Mouse (Mus musculus) heart, embryonic 10.5 days (tissue): ENCODE data around the gene Mfsd6l. TPM values are rescaled to one million over a fixed set of nuclear protein-coding genes. Genes with fewer than 3 reads are reported as not detected.

ENCODE experiments used
- DNase-seq: peaks from one replicate; pipeline ENCODE4 v3.0.0-alpha.2; 2017; ENCODE audit warnings: low spot score
- H3K27ac ChIP-seq: fragments of 300-500 bp; sonication (generic); 2 replicates; pipeline ENCODE4 v1.5.1; 2016; ENCODE audit warnings: mild to moderate bottlenecking
- H3K27me3 ChIP-seq: fragments of 300-500 bp; sonication (generic); 2 replicates; pipeline ENCODE4 v1.6.1; 2016; ENCODE audit warnings: mild to moderate bottlenecking; ENCODE audit not compliant: poor library complexity, insufficient read depth, severe bottlenecking
- H3K36me3 ChIP-seq: fragments of 300-500 bp; sonication (generic); 2 replicates; pipeline ENCODE4 v1.6.1; 2016; ENCODE audit warnings: mild to moderate bottlenecking, moderate library complexity
- H3K4me1 ChIP-seq: fragments of 300-500 bp; sonication (generic); 2 replicates; pipeline ENCODE4 v1.6.1; 2016; ENCODE audit warnings: mild to moderate bottlenecking
- H3K4me3 ChIP-seq: fragments of 300-500 bp; sonication (generic); 2 replicates; pipeline ENCODE4 v1.5.1; 2016; ENCODE audit warnings: mild to moderate bottlenecking, moderate library complexity
- H3K9me3 ChIP-seq: fragments of 300-500 bp; sonication (generic); 2 replicates; pipeline ENCODE4 v1.6.1; 2016; ENCODE audit warnings: mild to moderate bottlenecking, moderate library complexity
- WGBS: fragments of 180-500 bp; shearing (Covaris S2); methylation state at CpG from one replicate; pipeline ENCODE4 v1.1.7; 2016; 5-methylcytosine and 5-hydroxymethylcytosine counted together
- polyA plus RNA-seq: library from polyadenylated mRNA; unstranded; fragments of >200 nt; fragmentation: Nextera tagmentation; extraction: Ambion mirVana; gene quantifications from 2 replicates; pipeline ENCODE4 v1.2.1, GENCODE M21; 2016

Mfsd6l gene
- polyA plus RNA-seq, 1 experiment from 2014 or later: 0.16 TPM

DNA sequence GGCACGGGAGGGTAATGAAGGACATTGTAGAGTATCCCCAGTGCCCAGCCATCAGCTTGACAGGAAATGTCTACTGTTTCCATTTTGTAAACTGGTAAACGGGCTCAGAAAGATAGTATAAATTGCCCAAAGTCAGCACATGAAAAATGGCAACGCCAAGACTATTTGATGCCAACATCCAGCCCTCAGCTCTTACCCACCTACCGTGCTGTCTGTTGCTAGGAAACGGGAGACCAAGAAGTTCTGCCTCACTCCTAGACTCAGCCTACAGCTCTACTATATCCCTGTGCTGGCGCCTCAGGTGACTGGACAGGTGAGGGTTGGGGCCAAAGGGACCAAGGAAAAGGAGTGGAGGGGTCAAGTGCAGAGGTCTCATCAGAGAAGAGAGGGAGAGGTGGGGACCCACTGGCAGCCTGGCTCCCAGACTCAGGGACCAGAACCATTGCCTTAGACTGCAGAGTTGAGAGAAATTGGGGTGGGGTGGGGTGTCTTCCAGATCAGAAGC lies 22.0 kb upstream of the Mfsd6l start:
- 82% methylated on average over 6 of the region's 6 CpGs for WGBS
- Histone ChIP-seq H3K36me3 (no peaks in the 10 kb centered on the region), H3K27ac (no peak overlapping the region), H3K4me3 (no peak overlapping the region), H3K9me3 (no peaks in the 10 kb centered on the region), H3K27me3 (peaks cover 31% of the 10 kb centered on the region), H3K4me1 (peaks cover 7% of the 10 kb centered on the region; the same call in 1 of the 2 replicates)
- no peak for DNase-seq

DNA sequence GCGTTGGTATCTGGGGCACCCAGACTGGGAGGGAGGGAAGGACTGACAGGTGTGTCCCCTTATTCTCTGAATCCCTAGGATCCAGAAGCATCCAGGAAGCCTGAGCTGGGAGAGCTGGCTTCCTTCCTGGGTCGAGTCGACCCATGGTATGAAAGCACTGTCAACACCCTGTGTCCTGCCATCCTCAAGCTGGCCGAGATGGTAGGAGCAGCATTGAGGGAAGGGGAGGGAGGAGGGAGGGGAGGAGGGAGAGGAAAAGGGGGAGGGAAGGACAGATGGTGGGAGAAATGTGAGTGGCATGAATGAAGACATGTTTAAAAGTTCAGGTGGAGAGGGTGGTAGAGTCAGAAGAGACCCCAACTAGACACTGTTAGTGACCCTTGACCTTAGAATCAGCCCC lies 20.0 kb upstream of the Mfsd6l start:
- WGBS: 57% methylated on average over 4 of the region's 4 CpGs
- H3K4me1 ChIP-seq: peaks cover 7% of the 10 kb centered on the region; the same call in 1 of the 2 replicates
- no peak overlapping the region for H3K4me3 ChIP-seq
- no peaks in the 10 kb centered on the region for H3K36me3 ChIP-seq
- peaks cover 13% of the 10 kb centered on the region; the same call in 1 of the 2 replicates for H3K27me3 ChIP-seq
- H3K9me3 ChIP-seq: no peaks in the 10 kb centered on the region
- DNase-seq: no peak
- H3K27ac ChIP-seq: no peak overlapping the region

GRCm38 (mm10) chr11:68536465-68536864 lies 19.5 kb upstream of the Mfsd6l start:
- no peak for DNase-seq

GRCm38 (mm10) chr11:68539621-68540020 lies 16.4 kb upstream of the Mfsd6l start:
- no peak for DNase-seq
- Histone ChIP-seq H3K27ac (no peak overlapping the region), H3K4me1 (peaks cover 3% of the 10 kb centered on the region), H3K9me3 (no peaks in the 10 kb centered on the region), H3K36me3 (no peaks in the 10 kb centered on the region), H3K27me3 (peaks cover 12% of the 10 kb centered on the region; the same call in 1 of the 2 replicates), H3K4me3 (no peak overlapping the region)
- WGBS: 51% methylated on average over 5 of the region's 5 CpGs

More at GRCm38 (mm10) chr11:68536465-68536864, 19.5 kb upstream of the Mfsd6l start:
- Histone ChIP-seq H3K9me3 (no peaks in the 10 kb centered on the region), H3K27me3 (peaks cover 13% of the 10 kb centered on the region; the same call in 1 of the 2 replicates), H3K4me1 (0 out of 2 replicates have a peak, but pooled peaks cover 4% of the 10 kb centered on the region), H3K4me3 (no peak overlapping the region), H3K36me3 (no peaks in the 10 kb centered on the region), H3K27ac (no peak overlapping the region)
- 63% methylated on average over 4 of the region's 4 CpGs for WGBS

DNA sequence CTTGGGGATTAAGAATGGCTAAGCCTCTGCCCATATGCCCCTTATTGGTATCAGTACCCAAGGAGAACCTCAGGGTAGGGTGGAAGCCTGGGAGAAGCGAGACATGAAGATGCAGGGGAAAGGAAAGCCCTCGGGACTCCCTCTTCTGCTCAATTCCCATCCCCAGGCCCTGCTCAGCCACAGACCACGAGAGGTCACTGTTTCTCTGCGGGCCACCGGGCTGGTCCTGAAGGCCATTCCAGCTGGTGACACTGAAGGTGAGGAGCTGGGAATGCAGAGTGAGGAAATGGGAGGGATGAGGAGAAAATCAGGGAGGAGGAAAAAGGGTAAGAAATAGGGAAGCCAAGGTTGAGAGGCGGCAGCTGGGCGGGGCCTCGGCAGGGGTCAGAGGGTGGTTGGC lies 11.4 kb upstream of the Mfsd6l start:
- Histone ChIP-seq H3K27ac (peak overlapping the region; percentile 42; the same call in 1 of the 2 replicates), H3K4me3 (0 out of 2 replicates have a peak overlapping the region, but pooled peaks have one; percentile 4), H3K9me3 (no peaks in the 10 kb centered on the region), H3K27me3 (peaks cover 12% of the 10 kb centered on the region; the same call in 1 of the 2 replicates), H3K36me3 (no peaks in the 10 kb centered on the region), H3K4me1 (peaks cover 21% of the 10 kb centered on the region)
- WGBS: 8% methylated on average over 8 of the region's 8 CpGs
- no peak for DNase-seq

DNA sequence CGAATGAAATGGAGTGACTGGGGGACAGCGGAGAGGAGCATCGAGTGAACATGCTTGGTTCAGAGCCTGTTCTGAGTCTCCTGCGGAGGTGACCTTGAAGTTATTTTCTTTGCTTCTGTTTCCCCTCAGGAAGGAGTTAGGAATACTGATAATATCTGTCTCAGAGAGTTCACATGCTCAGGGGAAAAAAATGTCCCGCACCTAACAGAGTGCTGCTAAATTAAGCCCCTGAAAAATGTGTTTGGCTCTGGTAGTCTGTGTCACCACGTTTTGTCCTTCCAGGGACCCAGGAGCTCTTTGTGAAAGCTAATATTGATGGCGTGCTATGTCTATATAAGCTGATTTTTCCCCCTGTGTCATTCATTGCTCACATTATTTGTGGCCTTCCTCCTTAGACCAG lies 10.8 kb upstream of the Mfsd6l start:
- DNase-seq: no peak
- Histone ChIP-seq H3K4me1 (peaks cover 22% of the 10 kb centered on the region), H3K27me3 (peaks cover 12% of the 10 kb centered on the region; the same call in 1 of the 2 replicates), H3K9me3 (no peaks in the 10 kb centered on the region), H3K36me3 (no peaks in the 10 kb centered on the region), H3K27ac (peak overlapping the region; percentile 42; the same call in 1 of the 2 replicates), H3K4me3 (no peak overlapping the region)
- WGBS: 39% methylated on average over 7 of the region's 7 CpGs

- peaks cover 27% of the 10 kb centered on the region for H3K4me1 ChIP-seq
- H3K27me3 ChIP-seq: peaks cover 12% of the 10 kb centered on the region; the same call in 1 of the 2 replicates
- peak overlapping the region; percentile 39; the same call in 1 of the 2 replicates for H3K27ac ChIP-seq
- H3K4me3 ChIP-seq: no peak overlapping the region
- DNase-seq: no peak
- WGBS: 66% methylated on average over 8 of the region's 8 CpGs
- H3K36me3 ChIP-seq: no peaks in the 10 kb centered on the region
- H3K9me3 ChIP-seq: no peaks in the 10 kb centered on the region
Observed at GRCm38 (mm10) chr11:68545682-68546222, 10.2 kb upstream of the Mfsd6l start.

DNA sequence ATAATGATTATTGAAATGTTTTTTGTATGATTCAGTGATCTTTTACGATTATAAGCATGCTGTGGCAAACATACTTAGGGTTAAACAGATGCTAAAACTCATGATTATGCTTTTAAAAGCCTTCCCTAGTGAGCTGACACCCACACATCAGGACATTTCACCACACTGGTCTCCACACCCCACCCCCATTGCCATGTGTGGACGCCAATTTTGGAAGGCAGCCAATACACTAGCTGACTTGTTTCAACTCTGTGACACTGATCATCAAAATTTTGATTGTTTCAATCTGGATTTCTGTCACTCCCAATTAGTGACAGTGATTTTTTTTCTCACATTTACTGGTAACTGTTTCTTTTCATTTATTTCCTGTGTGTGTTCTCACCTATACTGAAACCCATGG lies 8.5 kb upstream of the Mfsd6l start:
- H3K27ac ChIP-seq: no peak overlapping the region
- H3K27me3 ChIP-seq: peaks cover 20% of the 10 kb centered on the region; the same call in 1 of the 2 replicates
- no peak overlapping the region for H3K4me3 ChIP-seq
- no peaks in the 10 kb centered on the region for H3K36me3 ChIP-seq
- H3K9me3 ChIP-seq: no peaks in the 10 kb centered on the region
- DNase-seq: no peak
- 63% methylated on average over 2 of the region's 2 CpGs for WGBS
- peaks cover 27% of the 10 kb centered on the region for H3K4me1 ChIP-seq

- H3K36me3 ChIP-seq: no peaks in the 10 kb centered on the region
- no peak overlapping the region for H3K4me3 ChIP-seq
- peaks cover 24% of the 10 kb centered on the region for H3K4me1 ChIP-seq
- no peaks in the 10 kb centered on the region for H3K9me3 ChIP-seq
- H3K27me3 ChIP-seq: peaks cover 18% of the 10 kb centered on the region
- no peak overlapping the region for H3K27ac ChIP-seq
- no peak for DNase-seq
- 38% methylated on average over 3 of the region's 3 CpGs for WGBS
Observed at GRCm38 (mm10) chr11:68549597-68549996, 6.4 kb upstream of the Mfsd6l start.

GRCm38 (mm10) chr11:68550358-68550757 lies 5.6 kb upstream of the Mfsd6l start:
- Histone ChIP-seq H3K36me3 (no peaks in the 10 kb centered on the region), H3K4me1 (peaks cover 16% of the 10 kb centered on the region; the same call in 1 of the 2 replicates), H3K9me3 (no peaks in the 10 kb centered on the region), H3K4me3 (no peak overlapping the region), H3K27me3 (peaks cover 26% of the 10 kb centered on the region), H3K27ac (no peak overlapping the region)
- no peak for DNase-seq
- WGBS: 45% methylated on average over 4 of the region's 4 CpGs

- peaks cover 12% of the 10 kb centered on the region for H3K4me1 ChIP-seq
- H3K36me3 ChIP-seq: no peaks in the 10 kb centered on the region
- H3K27ac ChIP-seq: no peak overlapping the region
- peaks cover 52% of the 10 kb centered on the region for H3K27me3 ChIP-seq
- no peaks in the 10 kb centered on the region for H3K9me3 ChIP-seq
- no peak for DNase-seq
- H3K4me3 ChIP-seq: no peak overlapping the region
- WGBS: 35% methylated on average over 8 of the region's 8 CpGs
Observed at GRCm38 (mm10) chr11:68553981-68554471, 2.0 kb upstream of the Mfsd6l start.

DNA sequence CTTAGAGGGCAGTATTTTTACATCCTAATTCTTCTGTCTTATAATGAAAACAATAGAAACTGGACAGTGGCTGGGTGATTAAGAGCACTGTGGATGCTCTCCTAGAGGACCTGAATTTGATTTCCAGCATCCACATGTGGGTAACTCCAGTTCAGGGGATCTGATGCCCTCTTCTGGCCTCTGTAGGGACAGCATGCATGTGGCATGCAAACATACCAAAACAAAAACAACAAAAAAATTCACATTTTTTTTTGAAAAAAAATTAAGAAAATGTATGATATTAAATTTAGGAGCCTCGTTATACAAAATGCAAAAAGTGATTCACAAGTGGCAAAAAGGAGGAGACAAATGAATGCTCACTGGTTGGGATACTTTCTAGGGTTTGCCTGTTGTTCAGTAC lies 3.6 kb downstream of the Mfsd6l start:
- WGBS: 36% methylated on average over 1 of the region's 1 CpGs
- DNase-seq: no peak
- Histone ChIP-seq H3K4me3 (no peak overlapping the region), H3K4me1 (peaks cover 6% of the 10 kb centered on the region), H3K27ac (no peak overlapping the region), H3K36me3 (no peaks in the 10 kb centered on the region), H3K27me3 (peaks cover 43% of the 10 kb centered on the region), H3K9me3 (no peaks in the 10 kb centered on the region)
